Mouse (Mus musculus) olfactory bulb, adult 2 months (tissue): Measurements from ENCODE around the gene Cdh13. TPM values are rescaled to one million over a fixed set of nuclear protein-coding genes. Genes with fewer than 3 reads are reported as not detected.

Experiments
- H3K27ac ChIP-seq: fragments of 200-500 bp; 2 replicates; pipeline ENCODE4 v1.5.1; 2012; ENCODE audit warnings: low read depth, low read length; ENCODE audit not compliant: insufficient read depth
- H3K4me1 ChIP-seq: fragments of 200-500 bp; 2 replicates; pipeline ENCODE4 v1.6.1; 2012; ENCODE audit warnings: low read length; ENCODE audit not compliant: control insufficient read depth, insufficient read depth
- H3K4me3 ChIP-seq: fragments of 200-500 bp; 2 replicates; pipeline ENCODE4 v1.5.1; 2012; ENCODE audit warnings: mild to moderate bottlenecking, low read depth, low read length, moderate library complexity; ENCODE audit not compliant: insufficient read depth
- CTCF ChIP-seq: fragments of 200-500 bp; IDR thresholded peaks from 2 replicates; pipeline ENCODE4 v1.5.1; 2012; ENCODE audit warnings: low read depth, mild to moderate bottlenecking, low read length, moderate library complexity; ENCODE audit not compliant: insufficient read depth
- POLR2A ChIP-seq: fragments of 200-500 bp; IDR thresholded peaks from 2 replicates; pipeline ENCODE4 v1.6.1; 2012; ENCODE audit warnings: mild to moderate bottlenecking, low read depth, low read length, moderate library complexity; ENCODE audit not compliant: insufficient read depth
- WGBS: fragments of 180-500 bp; shearing (Covaris S2); methylation state at CpG from one replicate; pipeline ENCODE4 v1.1.7; 2018; 5-methylcytosine and 5-hydroxymethylcytosine counted together
- polyA plus RNA-seq: library from polyadenylated mRNA; stranded (reverse); fragments of >200 nt; gene quantifications from 2 replicates; pipeline ENCODE4 v1.2.4, GENCODE M21; 2012; ENCODE audit warnings: low replicate concordance; ENCODE audit not compliant: missing spikeins, insufficient read depth, insufficient read length

Cdh13 gene
- polyA plus RNA-seq, 1 experiment: not detected

DNA sequence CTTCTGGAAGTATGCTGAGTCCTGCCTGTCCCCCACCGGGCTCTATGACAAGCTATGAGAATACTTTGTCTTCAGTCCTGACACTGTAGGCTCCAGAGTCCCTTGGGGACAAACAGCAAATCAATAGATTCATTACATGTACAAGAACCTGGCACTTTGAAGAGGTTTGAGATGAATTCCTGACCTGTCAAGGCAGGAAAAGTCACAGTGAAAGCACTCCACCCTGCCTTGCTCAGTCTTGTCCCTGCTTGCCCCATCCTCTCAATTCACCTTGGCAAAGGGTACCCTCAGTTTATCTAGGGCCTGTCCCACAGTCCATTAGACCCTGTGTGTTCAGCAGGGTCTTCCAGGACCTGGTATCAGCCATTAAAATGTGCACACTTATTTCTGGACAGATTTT lies 11.0 kb upstream of the Cdh13 start:
- Histone ChIP-seq H3K27ac (no peak overlapping the region), H3K4me3 (no peak overlapping the region), H3K4me1 (peaks cover 6% of the 10 kb centered on the region)
- TF ChIP-seq POLR2A: no peak
- TF ChIP-seq CTCF: no peak
- WGBS: 97% methylated on average over 1 of the region's 1 CpGs

GRCm38 (mm10) chr8:118274243-118274642 lies 9.3 kb upstream of the Cdh13 start:
- Histone ChIP-seq H3K4me1 (peaks cover 6% of the 10 kb centered on the region), H3K27ac (no peak overlapping the region), H3K4me3 (no peak overlapping the region)
- 44% methylated on average over 9 of the region's 9 CpGs for WGBS
- TF ChIP-seq CTCF (no peak), POLR2A (no peak)

DNA sequence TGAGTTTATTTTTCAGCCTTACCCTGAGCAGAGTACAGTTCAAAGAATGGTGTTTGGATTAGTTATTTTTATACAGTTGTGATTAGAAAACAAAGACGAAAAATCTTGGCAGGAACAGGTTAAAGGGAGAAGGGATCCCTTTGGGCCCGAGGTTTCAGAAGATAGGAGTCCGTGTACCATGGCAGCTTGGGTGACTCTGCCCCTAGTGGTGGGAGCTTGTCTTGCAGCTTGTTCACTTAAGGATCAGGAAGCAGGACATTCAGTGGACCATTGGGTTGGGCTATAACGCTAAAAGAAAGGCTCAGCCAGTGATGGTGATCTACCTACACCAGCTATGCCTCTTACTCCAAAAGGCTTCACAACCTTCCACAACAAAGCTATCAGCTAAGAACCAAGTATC lies 8.8 kb upstream of the Cdh13 start:
- Histone ChIP-seq H3K27ac (no peak overlapping the region), H3K4me3 (no peak overlapping the region), H3K4me1 (peaks cover 6% of the 10 kb centered on the region)
- TF ChIP-seq POLR2A: no peak
- TF ChIP-seq CTCF: peak; percentile 31; the same call in 1 of the 2 replicates
- WGBS: 2% methylated on average over 4 of the region's 4 CpGs

GRCm38 (mm10) chr8:118284112-118285029 lies 838 bp downstream of the Cdh13 start:
- Histone ChIP-seq H3K27ac (no peak overlapping the region), H3K4me1 (peaks cover 12% of the 10 kb centered on the region), H3K4me3 (peak overlapping the region; percentile 47)
- 3% methylated on average over 46 of the region's 46 CpGs for WGBS
- TF ChIP-seq POLR2A: no peak
- no peak for TF ChIP-seq CTCF

DNA sequence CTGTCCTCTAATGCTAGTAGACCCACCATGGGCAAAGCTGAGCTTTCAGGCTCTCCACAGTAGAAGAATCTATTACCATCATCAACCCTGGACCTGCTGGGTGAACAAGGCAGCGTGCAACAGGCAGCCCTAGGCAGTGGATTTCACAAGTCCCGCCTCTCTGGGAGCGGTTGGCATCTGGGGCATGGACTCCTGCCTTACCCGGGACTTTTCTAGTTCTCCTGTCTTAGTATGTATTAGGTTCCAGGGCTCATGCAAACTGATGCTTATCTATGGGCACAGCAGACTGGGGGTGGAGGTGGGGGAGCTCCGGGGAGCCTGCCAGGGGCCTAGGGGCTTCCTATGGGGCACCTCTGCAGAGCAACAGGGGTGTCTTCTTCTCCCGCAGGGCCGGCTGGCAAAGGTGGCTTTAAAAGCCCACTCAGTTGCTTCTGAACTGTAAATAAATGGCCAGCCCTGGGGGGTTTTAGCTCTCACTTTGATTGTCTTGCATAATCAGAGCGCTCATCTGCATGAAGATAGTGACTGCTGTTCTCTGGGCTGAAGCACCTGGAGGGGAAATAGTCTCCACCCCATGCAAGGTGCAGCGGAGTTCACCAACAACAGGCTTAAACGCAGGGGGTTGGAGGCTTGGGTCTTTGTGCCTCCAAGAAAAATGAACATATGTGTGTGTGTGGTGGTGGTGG lies 2.2 kb downstream of the Cdh13 start:
- WGBS: 75% methylated on average over 10 of the region's 10 CpGs
- Histone ChIP-seq H3K4me3 (no peak overlapping the region), H3K27ac (no peak overlapping the region)

DNA sequence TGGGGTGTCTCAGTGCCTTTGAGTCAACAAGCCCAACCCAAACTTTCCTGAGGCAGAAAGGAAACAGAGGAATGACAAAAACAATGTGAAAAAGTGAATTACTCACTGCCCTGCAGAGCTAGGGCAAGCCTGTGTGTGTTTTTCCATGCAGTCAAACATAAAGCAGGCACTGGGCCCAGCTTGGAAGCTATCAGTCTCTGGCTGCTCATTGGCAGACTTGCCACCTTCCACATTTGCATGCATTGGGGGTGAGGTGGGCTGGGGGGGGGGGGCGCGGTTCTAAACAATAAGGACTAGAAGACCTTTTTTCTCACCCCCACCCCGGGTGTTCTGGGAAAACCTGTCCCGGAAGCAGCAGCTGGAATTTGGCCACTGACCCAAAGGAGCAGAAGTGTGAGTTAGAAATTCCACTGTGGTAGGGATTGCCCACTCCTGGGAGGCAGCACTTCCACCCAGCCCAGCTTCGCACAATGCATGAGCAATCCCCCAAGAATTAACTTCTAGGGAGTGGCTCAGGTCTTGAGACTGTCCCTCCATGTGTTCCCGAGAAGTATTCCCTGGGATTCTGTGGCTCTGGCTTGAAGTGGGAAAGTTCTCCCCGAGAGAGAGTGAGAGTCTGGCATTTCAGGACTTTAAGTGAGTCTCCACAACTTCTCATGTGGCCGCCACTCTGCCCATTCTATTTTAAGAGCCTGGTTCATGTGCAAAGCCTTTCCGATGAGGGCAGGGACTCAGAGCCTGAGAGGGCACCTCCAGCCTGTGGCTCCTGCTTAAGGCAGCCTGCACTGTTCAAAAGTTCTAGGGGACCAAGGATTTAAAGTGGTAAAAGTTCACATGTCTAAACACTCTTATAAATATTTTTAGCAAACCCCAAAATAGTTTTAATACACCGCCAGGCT lies 3.0 kb downstream of the Cdh13 start:
- Histone ChIP-seq H3K27ac (no peak overlapping the region), H3K4me3 (no peak overlapping the region), H3K4me1 (peaks cover 19% of the 10 kb centered on the region)
- 48% methylated on average over 10 of the region's 10 CpGs for WGBS
- TF ChIP-seq POLR2A (no peak), CTCF (no peak)

More for the DNA sequence above, 2.2 kb downstream of the Cdh13 start:
- no peak for TF ChIP-seq CTCF
- no peak for TF ChIP-seq POLR2A
- H3K4me1 ChIP-seq: peaks cover 19% of the 10 kb centered on the region

DNA sequence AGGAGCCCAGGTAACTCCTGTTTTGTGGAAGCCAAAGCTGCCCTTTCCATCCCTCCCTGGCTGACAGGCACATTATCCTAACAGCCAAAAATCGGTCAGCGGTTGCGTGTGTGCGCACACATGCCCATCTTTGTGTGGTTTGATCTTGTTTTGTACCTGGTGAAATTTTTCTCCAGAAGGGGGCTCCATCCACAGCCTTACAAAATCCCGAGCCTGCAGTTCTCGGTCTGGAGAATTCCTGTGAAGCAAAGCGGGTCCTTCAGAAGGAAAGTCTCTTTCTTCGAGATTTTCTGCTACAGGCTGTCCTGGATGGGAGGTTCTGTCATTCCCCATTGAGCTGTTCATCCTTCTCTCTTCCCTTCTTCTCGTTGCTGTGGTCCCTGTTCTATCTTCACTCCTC lies 4.0 kb downstream of the Cdh13 start:
- WGBS: 31% methylated on average over 9 of the region's 9 CpGs
- no peak overlapping the region for H3K27ac ChIP-seq

DNA sequence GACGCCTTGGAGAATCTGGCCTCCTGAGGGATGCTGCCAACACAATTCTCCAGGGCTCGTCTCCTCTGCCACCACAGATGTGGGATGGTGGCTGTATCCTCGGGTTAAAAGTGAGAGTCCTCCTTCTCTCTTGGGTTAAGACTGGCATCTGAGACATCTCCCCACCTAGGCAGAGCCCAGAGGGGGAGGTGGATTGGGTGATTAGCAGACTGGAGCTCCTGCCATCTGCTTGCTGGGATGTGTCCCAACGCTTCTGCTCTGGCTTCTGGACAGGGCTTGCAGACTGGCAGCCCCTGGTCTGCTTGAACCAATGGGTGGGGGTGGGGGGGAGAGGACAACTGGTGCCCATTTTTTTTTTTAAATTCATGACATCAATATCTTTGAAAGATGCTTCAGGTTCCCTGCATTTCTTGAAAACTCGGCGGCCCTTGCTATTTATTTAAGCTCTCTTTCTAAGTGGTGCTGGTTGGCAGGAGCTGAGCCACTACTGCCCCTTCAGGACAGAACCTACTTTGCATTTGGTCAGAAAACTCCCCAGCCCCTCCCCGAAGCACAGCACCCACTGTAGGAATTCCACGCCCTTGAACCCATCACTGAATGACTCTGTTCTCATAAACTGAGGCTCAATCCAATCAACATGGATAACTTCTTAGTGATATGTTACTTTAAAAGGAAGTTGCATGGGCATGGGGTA lies 4.9 kb downstream of the Cdh13 start:
- TF ChIP-seq CTCF (no peak), POLR2A (no peak)
- 88% methylated on average over 8 of the region's 8 CpGs for WGBS
- H3K4me3 ChIP-seq: no peak overlapping the region
- H3K27ac ChIP-seq: no peak overlapping the region
- H3K4me1 ChIP-seq: peaks cover 18% of the 10 kb centered on the region

More for the DNA sequence above, 4.0 kb downstream of the Cdh13 start:
- TF ChIP-seq CTCF: peak; percentile 40; the same call in 1 of the 2 replicates
- no peak for TF ChIP-seq POLR2A
- H3K4me1 ChIP-seq: peaks cover 19% of the 10 kb centered on the region
- H3K4me3 ChIP-seq: no peak overlapping the region
